Mouse (Mus musculus) kidney, embryonic 14.5 days (tissue): ENCODE results near the gene Frmd4a. TPM values are rescaled to one million over a fixed set of nuclear protein-coding genes. Genes with fewer than 3 reads are reported as not detected.
A peak's percentile ranks its signal among the peaks of the same experiment; 100 is the strongest.

Experiments
- ATAC-seq: fragments of 200-750 bp; cut with Nextera tagmentation; 2 replicates; pipeline ENCODE4 v1.8.0; 2017; ENCODE audit warnings: moderate number of reproducible peaks, mild to moderate bottlenecking, moderate TSS enrichment, moderate library complexity; ENCODE audit not compliant: low FRiP score, low TSS enrichment
- H3K27ac ChIP-seq: fragments of 300-500 bp; sonication (generic); 2 replicates; pipeline ENCODE4 v1.5.1; 2014; ENCODE audit warnings: low read depth, mild to moderate bottlenecking, low read length, moderate library complexity, mixed read lengths
- H3K27me3 ChIP-seq: fragments of 300-500 bp; sonication (generic); 2 replicates; pipeline ENCODE4 v1.6.1; 2014; ENCODE audit warnings: mild to moderate bottlenecking, low read length; ENCODE audit not compliant: control insufficient read depth, insufficient read depth
- H3K36me3 ChIP-seq: fragments of 300-500 bp; sonication (generic); 2 replicates; pipeline ENCODE4 v1.6.1; 2014; ENCODE audit warnings: low read length, mixed read lengths; ENCODE audit not compliant: control insufficient read depth, insufficient read depth
- H3K4me1 ChIP-seq: fragments of 300-500 bp; sonication (generic); 2 replicates; pipeline ENCODE4 v1.6.1; 2014; ENCODE audit warnings: low read length, mixed read lengths; ENCODE audit not compliant: control insufficient read depth, insufficient read depth
- H3K4me2 ChIP-seq: fragments of 300-500 bp; sonication (generic); replicated peaks from 2 replicates; pipeline ENCODE4 v1.6.1; 2014; ENCODE audit warnings: low read depth, mild to moderate bottlenecking, low read length
- H3K4me3 ChIP-seq: fragments of 300-500 bp; sonication (generic); 2 replicates; pipeline ENCODE4 v1.5.1; 2014; ENCODE audit warnings: mild to moderate bottlenecking, low read length
- H3K9ac ChIP-seq: fragments of 300-500 bp; sonication (generic); 2 replicates; pipeline ENCODE4 v1.6.1; 2014; ENCODE audit warnings: low read depth, mild to moderate bottlenecking, low read length, moderate library complexity
- H3K9me3 ChIP-seq: fragments of 300-500 bp; sonication (generic); 2 replicates; pipeline ENCODE4 v1.6.1; 2016; ENCODE audit warnings: low read length; ENCODE audit not compliant: control insufficient read depth
- WGBS: fragments of 180-500 bp; shearing (Covaris S2); extraction: QIAGEN DNeasy Blood & Tissue Kit; methylation state at CpG from one replicate; pipeline ENCODE4 v1.1.7; 2014; 5-methylcytosine and 5-hydroxymethylcytosine counted together
- polyA plus RNA-seq: library from polyadenylated mRNA; unstranded; fragments of >200 nt; fragmentation: Nextera tagmentation; extraction: Ambion mirVana; gene quantifications from 2 replicates; pipeline ENCODE4 v1.2.1, GENCODE M21; 2014

Frmd4a gene
- polyA plus RNA-seq, 1 experiment from 2014 or later = 39.2 TPM

DNA sequence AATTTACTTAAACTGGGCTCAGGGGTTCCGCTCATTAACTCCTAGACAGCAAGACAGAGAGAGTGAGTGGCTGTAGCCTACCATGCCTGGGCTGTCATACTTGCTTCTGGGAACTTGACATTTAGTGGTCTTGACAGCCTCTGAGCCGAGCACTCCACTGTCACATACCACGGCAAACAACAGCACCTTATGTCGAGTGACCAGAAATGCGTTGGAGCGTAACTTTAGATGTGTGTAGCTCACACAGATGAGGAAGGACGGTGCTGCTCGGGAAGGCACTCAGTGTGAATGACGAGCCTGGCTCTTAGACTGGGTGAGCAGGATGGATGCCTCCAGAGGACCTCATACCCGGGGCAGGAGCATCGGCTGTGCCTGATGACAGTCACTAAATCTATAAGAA is 463.6 kb downstream of the Frmd4a start:
- no peak overlapping the region for H3K4me2 ChIP-seq
- H3K4me3 ChIP-seq = no peak overlapping the region
- peak; percentile 76 for ATAC-seq

DNA sequence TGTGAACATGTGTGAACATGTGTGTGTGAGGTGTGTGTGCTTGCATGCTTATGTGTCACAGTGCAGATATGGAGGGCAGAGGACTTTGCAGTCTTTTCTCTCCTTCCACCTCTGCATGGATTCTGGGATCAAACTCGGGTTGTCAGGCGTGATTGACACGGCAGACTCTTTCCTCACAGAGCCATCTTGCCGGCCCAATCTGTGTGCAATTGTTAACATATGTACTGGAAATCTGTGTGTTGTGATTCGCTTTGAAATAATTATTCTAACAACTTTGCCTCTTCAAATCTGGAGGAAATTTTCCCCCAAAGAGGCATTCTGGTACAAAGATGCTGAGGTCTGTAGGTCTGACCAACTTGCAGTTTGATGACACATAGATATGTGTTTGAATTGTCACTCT is 468.7 kb downstream of the Frmd4a start:
- Histone ChIP-seq H3K36me3 (no peaks in the 10 kb centered on the region), H3K27ac (no peak overlapping the region), H3K4me1 (no peaks in the 10 kb centered on the region; the same call in 1 of the 2 replicates), H3K4me3 (no peak overlapping the region), H3K27me3 (no peaks in the 10 kb centered on the region), H3K9ac (no peak overlapping the region), H3K4me2 (no peak overlapping the region), H3K9me3 (no peaks in the 10 kb centered on the region)
- WGBS = 95% methylated on average over 5 of the region's 5 CpGs
- ATAC-seq = no peak

More for the DNA sequence above, 463.6 kb downstream of the Frmd4a start:
- Histone ChIP-seq H3K27me3 (no peaks in the 10 kb centered on the region), H3K36me3 (no peaks in the 10 kb centered on the region), H3K4me1 (peaks cover 3% of the 10 kb centered on the region; the same call in 1 of the 2 replicates), H3K27ac (no peak overlapping the region), H3K9ac (no peak overlapping the region), H3K9me3 (no peaks in the 10 kb centered on the region)
- WGBS = 49% methylated on average over 11 of the region's 11 CpGs

DNA sequence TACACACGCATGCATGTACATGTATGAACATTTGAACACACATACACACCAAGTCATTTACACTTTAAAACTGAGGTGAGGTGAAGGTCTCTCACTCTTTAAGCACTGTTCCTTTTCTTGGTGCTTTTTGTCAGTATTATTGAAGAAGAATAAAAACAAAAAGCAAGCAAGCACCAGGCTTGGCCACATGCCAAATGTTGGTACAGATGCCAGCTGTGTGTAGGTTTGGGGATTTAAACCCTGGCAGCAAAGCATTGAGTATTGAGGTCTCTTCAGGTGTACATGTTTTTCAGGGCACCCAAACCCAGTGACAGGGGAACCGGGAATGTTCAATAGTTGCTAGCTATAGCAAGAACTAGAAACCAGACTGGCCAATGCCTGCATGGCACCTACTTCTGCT is 469.8 kb downstream of the Frmd4a start:
- no peaks in the 10 kb centered on the region for H3K27me3 ChIP-seq

GRCm38 (mm10) chr2:4490845-4491244 is 473.3 kb downstream of the Frmd4a start:
- Histone ChIP-seq H3K9me3 (no peaks in the 10 kb centered on the region), H3K27me3 (no peaks in the 10 kb centered on the region), H3K9ac (no peak overlapping the region), H3K4me3 (no peak overlapping the region), H3K4me2 (no peak overlapping the region), H3K27ac (no peak overlapping the region), H3K36me3 (no peaks in the 10 kb centered on the region), H3K4me1 (no peaks in the 10 kb centered on the region)
- 75% methylated on average over 5 of the region's 5 CpGs for WGBS
- ATAC-seq = no peak

More for the DNA sequence above, 469.8 kb downstream of the Frmd4a start:
- 93% methylated on average over 2 of the region's 2 CpGs for WGBS
- H3K36me3 ChIP-seq = no peaks in the 10 kb centered on the region
- no peak overlapping the region for H3K4me2 ChIP-seq
- no peak overlapping the region for H3K4me3 ChIP-seq
- no peaks in the 10 kb centered on the region for H3K4me1 ChIP-seq
- no peak for ATAC-seq
- no peak overlapping the region for H3K9ac ChIP-seq
- no peak overlapping the region for H3K27ac ChIP-seq
- H3K9me3 ChIP-seq = no peaks in the 10 kb centered on the region

- Histone ChIP-seq H3K9me3 (no peaks in the 10 kb centered on the region), H3K9ac (no peak overlapping the region), H3K4me1 (no peaks in the 10 kb centered on the region), H3K27ac (peak overlapping the region; percentile 38; the same call in 1 of the 2 replicates), H3K4me3 (no peak overlapping the region), H3K27me3 (no peaks in the 10 kb centered on the region), H3K36me3 (no peaks in the 10 kb centered on the region), H3K4me2 (no peak overlapping the region)
- 34% methylated on average over 20 of the region's 20 CpGs for WGBS
- peak; percentile 69; the same call in 1 of the 2 replicates for ATAC-seq
Measured at GRCm38 (mm10) chr2:4492485-4493481, 475.3 kb downstream of the Frmd4a start.

- no peak overlapping the region for H3K4me3 ChIP-seq
- no peaks in the 10 kb centered on the region; the same call in 1 of the 2 replicates for H3K36me3 ChIP-seq
- H3K27ac ChIP-seq = no peak overlapping the region
- H3K4me1 ChIP-seq = 0 out of 2 replicates have a peak, but pooled peaks cover 2% of the 10 kb centered on the region
- no peak for ATAC-seq
- WGBS = 40% methylated on average over 2 of the region's 2 CpGs
- H3K4me2 ChIP-seq = no peak overlapping the region
- no peak overlapping the region for H3K9ac ChIP-seq
- no peaks in the 10 kb centered on the region for H3K27me3 ChIP-seq
- H3K9me3 ChIP-seq = no peaks in the 10 kb centered on the region
Measured at GRCm38 (mm10) chr2:4494478-4494877, 477.0 kb downstream of the Frmd4a start.

- H3K4me2 ChIP-seq = no peak overlapping the region
- ATAC-seq = peak; percentile 32; the same call in 1 of the 2 replicates
Measured at GRCm38 (mm10) chr2:4499257-4499656, 481.7 kb downstream of the Frmd4a start.

GRCm38 (mm10) chr2:4499916-4500315 is 482.4 kb downstream of the Frmd4a start:
- Histone ChIP-seq H3K4me1 (peaks cover 5% of the 10 kb centered on the region; the same call in 1 of the 2 replicates), H3K27ac (no peak overlapping the region), H3K9me3 (no peaks in the 10 kb centered on the region), H3K9ac (no peak overlapping the region), H3K4me3 (no peak overlapping the region), H3K27me3 (no peaks in the 10 kb centered on the region), H3K36me3 (no peaks in the 10 kb centered on the region; the same call in 1 of the 2 replicates), H3K4me2 (no peak overlapping the region)
- 85% methylated on average over 9 of the region's 9 CpGs for WGBS
- ATAC-seq = no peak

More at GRCm38 (mm10) chr2:4499257-4499656, 481.7 kb downstream of the Frmd4a start:
- no peaks in the 10 kb centered on the region for H3K27me3 ChIP-seq
- no peak overlapping the region for H3K27ac ChIP-seq
- no peaks in the 10 kb centered on the region; the same call in 1 of the 2 replicates for H3K36me3 ChIP-seq
- no peak overlapping the region for H3K4me3 ChIP-seq
- peaks cover 5% of the 10 kb centered on the region; the same call in 1 of the 2 replicates for H3K4me1 ChIP-seq
- no peaks in the 10 kb centered on the region for H3K9me3 ChIP-seq
- no peak overlapping the region for H3K9ac ChIP-seq
- 13% methylated on average over 1 of the region's 1 CpGs for WGBS
